Mouse (Mus musculus) lung, adult 2 months (tissue): ENCODE measurements at regions not wholly inside any gene's neighbourhood (a gene's known extent, or its start where the extent isn't known, plus 50 kb on each side); places are given as distances from the start of the nearest gene placed in this dataset.

Source experiments
- CTCF ChIP-seq: fragments of 200-500 bp; IDR thresholded peaks from 2 replicates; pipeline ENCODE4 v1.5.1; 2011; ENCODE audit warnings: mild to moderate bottlenecking, low read length, control low read depth; ENCODE audit not compliant: insufficient read depth
- POLR2A ChIP-seq: fragments of 200-500 bp; IDR thresholded peaks from 2 replicates; pipeline ENCODE4 v1.6.1; 2011; ENCODE audit warnings: low read depth, mild to moderate bottlenecking, control low read depth, low read length, borderline replicate concordance; ENCODE audit errors: extremely low read depth

- TF ChIP-seq CTCF (no peak), POLR2A (no peak)
Measured at GRCm38 (mm10) chr6:127275430-127275784, 123.4 kb upstream of the Ccnd2 start.
